Mouse (Mus musculus) right cerebral cortex, adult 18-20 months (tissue): ENCODE data around the gene Med23.

Source experiments
- DNase-seq: peaks from one replicate; pipeline ENCODE4 v3.0.0; 2022; ENCODE audit warnings: mixed read lengths

Med23 gene

DNA sequence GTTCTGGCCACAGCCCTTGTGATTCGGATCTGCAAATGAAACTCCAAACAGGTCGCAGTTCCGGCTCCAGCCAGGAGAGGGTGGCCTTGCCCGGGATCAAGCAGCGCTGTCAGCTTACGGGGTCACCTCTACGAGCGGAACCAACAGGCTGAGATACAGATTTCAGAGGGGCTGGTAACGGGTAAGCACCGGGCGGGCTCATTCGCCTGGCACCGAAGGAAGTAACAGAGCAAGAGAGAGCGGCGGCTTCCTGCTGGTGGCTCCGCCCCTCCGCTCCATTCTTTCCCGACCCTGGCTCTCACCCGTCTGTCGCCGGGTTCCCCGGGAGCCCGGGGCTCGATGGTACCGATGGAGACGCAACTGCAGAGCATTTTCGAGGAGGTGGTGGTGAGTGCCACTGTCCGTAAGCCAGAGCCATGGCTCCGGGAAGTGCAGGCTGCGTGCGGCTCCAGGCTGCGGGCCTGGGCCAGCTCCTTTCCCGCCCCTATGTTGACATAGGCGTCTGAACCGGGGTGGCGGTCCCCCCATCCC lies at the start of gene Med23:
TSS of gene Med23 (plus strand) at position 227 of the 531 bp plus-strand sequence.
- DNase-seq, result peak; percentile 98

DNA sequence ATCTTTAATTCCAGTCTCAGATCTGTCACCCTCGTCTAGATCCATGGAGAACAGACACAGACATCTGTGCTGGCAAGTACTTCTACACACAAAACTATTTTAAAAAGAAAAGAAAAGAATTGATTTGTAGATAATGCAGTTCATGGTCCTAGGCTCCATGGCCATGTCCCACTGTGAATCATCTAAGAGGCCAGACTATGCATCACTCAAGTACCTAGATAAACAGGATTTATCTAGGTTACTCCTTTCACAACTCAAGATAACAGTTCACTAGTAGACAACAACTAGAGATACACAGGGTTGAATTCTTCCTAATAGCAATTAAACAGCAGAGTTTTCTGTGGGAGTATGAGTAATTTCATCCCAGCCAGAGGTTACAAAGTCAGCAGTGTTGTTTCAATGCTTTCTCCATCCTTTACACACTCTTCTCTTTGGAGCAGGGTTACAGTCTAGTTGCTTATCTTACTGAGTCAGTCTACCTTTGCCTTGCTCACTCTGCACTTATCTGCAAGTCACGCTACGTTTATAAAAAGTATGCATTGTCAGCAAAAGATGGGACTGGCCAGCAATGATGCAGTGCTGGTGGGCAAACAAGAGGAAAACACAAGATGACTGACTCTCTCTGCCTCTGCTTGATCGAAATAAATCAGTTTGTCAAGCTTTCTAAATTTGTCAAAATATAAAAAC lies 47.7 kb upstream of the Med23 start:
- DNase-seq, result no peak

DNA sequence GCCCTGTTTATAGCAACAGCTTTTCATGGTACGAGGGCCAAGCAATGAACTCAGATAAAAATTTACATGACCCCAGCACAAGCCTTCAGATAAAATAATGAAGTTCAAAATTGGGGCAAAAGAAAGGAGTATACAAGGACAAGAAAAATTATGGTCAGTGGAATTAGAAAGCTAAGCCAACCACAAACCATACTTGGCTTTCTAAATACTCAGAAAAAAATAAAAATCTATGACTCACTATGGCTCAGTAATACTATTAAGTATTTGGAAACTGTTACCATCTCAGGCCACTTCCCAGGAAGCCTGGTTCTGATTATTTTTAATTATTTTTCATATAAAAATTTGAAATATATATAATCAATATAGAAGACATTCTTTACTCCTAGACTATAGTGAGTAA lies 46.9 kb upstream of the Med23 start:
- no peak for DNase-seq

DNA sequence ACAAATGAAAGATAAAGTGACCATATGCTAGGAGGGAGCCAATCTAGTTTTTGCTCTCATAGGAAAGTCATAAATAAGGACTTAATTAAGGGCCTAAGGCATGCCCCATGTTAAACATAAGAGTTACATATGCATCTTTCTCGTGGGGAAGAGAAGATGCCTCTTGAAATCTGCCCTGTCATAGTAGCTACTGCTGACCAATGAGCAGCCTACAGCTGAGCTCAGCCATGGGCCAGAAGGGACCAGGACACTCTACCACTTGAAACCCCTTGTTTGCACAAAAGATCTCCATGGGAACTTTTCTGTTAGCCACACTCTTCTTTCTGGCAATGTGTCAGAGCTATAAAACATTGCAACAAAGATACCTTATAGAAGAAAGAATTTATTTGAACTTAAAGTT lies 46.5 kb upstream of the Med23 start:
- no peak for DNase-seq

DNA sequence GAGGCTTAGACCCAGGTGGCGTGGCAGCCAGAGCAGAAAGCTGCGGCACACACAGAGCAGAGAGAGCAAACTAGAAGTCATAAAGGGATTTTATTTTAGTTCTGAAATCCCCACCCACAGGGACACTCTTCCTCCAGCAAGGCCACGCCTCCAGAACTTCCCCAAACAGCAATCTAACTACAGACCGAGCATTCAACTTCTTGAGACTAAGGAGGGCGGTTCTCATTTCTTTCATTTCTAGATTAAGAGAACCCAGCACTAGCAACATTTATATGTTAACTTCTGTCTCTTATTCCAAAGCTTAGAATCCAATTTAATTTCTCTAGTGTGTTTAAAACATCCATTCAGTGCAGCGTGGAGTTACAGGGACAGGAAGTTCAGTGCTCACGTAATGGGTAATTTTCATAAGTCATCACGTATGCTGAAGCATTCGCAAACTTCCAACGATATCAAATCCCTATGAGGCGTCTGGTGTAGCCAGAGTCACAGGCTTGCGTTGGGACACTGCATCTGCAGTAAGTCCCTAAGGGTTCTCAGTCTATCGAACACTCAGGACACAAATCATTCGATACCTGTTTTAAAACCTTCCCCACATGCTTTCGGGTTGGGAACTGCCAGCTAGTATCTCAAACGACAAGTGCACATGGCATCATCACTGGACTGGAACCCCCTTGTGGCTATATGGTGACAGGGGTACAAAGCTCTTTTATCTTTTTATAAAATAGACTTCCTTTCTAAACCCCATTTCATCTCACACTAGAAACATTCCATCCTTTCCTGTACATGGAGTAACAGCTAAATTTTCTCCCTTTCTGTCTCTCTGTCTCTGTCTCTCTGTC lies 45.9 kb upstream of the Med23 start:
- DNase-seq, result no peak

DNA sequence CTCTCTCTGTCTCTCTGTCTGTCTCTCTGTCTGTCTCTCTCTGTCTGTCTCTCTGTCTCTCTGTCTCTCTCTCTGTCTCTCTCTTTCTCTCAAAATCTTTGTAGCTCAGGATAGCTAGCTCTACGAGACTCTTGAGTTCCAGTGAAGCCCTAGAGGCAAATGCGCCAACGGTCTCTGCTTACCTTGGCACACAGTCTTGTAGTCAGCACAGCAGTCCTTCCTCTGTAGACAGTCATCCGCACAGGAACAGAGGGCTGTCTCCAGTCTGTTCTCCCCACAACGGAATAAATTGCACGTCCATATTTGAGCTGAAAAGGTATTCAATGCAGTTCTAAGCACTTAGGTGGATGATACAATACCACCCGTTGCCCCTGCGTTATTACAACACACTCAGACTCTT lies 45.2 kb upstream of the Med23 start:
- no peak for DNase-seq

DNA sequence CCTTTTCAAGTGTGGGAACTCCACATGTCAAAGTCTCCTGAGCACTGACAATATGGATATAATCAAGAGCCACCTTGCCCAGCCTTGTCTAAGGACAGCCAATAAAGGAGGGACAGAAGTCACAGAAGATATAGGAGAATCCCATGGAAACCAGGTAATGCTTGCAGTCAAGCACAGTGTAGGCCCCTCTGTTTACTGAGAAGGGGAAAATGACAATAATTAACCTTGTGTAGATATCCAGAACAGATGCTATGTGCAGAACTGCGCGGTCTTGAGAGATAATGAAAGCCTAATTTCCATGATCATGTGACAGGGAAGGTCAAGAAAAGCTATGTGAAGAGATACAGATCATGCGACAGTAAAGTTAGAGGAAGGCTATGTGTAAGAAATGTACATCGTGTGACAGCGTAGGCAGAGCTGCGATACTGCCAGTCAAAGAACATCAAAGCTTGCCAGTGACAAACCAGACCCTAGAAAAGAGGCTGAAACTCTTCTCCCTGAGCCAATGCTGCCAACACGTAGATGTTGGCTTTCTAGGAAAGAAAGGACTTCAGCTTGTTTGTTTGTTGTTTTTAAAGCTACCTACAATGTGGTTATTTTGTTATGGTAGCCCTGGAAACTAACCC lies 44.2 kb upstream of the Med23 start:
- DNase-seq, result no peak

DNA sequence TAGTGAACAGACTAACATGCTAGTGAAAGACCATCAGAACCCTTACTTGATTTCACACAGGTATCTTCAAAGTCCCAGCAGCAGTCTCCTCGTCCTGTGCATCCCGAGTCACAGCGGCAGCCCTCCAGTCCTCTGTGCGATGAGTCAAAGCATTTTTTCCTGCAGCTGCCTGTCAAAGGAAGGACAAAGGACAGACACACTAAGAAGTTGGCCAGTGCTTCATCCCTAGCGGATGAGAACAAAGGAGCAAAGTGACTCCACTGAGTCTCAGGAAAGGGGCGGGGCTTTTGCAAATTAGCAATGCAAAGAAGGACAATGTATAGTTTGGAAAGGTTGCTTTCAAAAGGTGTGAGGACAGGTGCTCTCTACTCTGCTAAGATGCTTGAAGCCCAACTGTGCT lies 43.7 kb upstream of the Med23 start:
- DNase-seq, result no peak

DNA sequence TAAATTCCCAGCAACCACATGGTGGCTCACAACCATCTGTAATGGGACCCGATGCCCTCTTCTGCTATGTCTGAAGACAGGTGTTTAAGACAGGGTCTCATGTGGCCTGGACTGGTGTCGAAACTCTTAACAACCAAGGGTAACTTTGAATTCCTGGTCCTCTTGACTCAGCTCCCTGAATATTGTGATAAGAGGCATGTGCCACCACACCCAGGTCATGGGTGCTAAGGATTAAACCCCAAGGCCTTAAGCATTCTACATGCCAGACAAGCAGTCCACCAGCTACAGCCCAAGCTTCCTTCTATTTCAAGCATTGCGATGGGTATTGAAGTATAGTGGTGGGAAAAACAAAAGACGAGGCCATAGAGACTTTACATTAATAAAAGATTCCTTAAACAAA lies 41.6 kb upstream of the Med23 start:
- no peak for DNase-seq

DNA sequence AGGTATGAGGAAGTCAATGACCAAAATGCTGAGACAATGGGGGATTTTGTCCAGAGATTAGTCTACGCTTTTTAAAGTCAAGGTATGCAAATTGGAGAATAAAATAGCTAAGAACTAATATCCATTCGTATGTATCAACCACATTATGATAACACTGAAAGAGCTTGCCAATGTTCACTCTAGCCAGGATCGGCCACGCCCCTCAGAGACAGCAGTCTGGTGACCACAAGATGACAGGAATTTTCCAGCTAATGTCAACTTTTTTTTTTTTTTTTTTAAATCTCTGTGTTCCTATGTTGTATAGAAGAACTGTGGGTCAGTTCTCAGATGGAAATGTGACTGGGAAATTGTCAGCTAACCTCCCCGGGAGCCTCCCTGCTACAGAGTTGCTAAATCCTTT lies 39.3 kb upstream of the Med23 start:
- DNase-seq, result no peak

DNA sequence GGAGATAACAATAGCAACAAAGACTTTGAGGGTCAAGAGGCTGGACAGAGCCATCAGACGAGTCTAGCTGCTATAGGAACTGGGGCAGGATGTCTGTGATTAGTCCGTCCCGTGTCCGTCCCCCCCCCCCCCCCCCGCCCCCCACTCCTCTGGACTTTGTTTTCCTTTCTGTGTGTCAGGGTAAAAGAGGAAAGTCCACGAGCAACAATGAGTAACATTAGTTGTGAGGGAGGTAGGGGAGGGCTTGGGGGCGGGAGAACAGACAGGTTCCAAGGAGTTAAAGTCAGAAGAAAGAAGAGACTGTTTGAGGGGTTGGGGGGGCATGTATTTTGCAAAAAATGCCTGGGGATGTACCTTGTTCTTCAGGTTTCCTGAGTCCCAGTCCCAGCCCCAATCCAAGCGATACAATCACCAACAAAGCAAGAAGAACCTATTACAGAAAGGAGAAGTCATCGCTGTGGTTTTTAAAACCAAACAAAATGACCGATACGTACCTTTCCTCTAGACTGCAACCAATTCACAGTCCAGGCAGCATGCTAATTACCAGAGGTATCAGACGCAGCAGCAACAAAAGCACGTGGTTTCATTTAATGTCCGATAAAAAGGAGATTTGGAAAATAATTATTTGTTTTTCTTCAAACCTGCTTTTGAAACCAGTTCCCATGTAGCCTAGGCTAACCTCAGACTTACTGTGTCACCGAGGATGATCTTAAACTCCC lies 38.2 kb upstream of the Med23 start:
- DNase-seq, result no peak

DNA sequence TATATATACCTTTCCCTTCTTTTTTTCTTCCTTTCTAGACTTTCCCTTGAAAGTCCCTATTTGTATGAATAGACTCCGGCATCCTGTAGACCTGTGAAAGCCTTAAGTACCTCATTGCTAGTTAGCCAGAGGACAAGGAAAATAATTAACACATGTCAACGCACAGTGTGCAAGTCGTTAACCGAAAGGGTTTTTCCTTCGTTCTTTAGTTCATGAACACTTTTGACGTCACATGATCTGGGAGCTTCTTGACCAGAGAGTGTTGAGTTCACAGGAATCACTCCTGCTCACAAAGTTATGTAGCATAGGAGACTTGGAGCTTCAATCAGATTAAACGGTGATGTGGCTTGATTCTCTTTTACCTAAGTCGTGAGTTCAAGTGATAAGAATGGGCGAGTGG lies 37.5 kb upstream of the Med23 start:
- no peak for DNase-seq

DNA sequence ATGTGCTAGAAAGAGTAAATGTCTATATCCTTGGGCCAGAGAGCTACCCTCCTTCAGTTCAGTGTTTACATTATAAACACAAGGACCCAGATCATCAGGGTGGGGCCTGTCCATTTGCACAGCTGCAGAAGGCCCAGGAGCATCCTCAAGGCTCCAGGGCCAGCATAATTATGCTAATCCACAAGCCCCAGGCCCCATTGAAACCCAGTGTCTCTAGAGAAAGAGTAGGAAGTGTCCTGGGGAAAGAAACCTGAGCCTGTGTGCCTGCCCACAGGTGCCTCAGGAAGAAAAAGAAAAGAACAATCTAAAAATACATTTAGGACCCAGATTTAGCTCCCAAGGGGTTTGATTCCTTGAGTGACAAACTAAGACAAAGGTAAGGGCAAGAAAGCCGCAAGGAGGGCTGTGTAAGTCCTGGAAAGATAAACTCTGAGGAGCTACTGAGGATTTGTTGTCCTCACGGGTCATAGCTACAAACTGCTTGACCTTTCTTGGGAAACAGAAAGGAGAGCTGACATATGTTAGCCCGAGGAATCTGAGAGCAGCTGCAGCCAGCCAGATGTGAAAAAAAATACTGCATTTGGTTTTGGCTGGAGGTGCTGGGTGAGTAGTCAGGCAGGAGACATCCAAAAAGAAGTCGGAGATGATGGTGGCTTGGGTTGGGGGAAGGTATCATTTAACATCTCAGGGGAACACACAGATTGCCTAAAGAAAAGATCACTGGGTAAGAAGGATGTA lies 35.0 kb upstream of the Med23 start:
- no peak for DNase-seq

DNA sequence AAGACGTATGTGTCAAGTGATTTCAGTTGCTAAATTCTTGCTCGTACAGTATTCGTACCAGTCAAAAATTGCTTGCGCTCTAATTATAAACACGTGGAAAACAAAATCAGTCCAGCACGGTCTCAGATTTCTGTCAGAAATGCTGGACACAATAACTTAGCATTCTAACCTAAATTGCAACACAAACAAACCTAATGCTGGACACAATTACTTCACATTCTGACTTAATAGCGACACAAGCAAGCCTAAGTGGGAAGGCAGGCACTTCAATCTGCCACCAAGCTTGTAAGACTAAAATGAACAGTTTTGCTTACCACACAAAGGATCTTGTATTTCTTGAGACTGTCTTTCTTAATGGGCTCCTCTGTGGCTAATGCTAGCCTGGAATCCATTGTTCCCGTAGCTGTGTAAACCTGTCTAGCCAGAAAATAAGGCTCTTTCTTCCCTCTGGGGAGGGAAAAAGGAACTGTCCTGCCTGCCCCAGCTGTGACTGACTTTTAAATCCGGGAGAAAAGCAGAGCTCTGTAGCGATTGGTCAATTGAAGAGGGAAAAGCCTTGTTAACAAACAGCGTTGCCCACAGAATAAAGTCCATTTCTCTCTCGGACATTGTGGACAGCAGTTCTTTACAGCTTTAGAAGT lies 34.0 kb upstream of the Med23 start:
- DNase-seq, result no peak

DNA sequence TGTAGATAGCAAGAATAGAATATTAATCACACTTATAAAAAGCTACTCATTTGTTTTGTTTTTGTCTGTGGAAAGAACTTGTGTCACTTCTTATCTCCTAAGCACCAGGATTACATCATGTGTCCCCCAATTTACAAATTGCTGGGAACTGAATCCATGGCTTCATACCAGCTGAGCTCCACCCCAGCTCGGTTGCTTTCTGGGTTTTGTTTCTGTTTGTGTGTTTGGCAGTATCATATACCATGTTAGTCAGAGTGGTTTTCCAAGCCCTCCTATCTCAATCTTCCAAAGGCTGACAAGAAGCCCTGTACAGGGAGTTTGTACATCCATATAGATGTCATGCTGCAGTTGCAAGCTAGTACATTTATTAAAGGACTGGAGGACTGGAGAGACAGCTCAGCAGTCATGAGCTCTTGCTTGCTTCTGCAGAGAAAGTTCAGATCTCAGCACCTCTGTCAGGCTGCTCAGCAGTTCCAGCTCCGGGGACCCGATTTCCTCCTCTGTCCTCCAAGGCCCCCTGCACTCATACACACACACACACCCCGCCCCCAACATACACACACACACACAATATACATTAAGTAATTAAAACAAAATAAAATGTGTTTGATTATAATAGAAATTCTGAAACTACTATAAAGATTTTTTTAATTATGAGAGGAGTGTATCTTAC lies 33.3 kb upstream of the Med23 start:
- no peak for DNase-seq

DNA sequence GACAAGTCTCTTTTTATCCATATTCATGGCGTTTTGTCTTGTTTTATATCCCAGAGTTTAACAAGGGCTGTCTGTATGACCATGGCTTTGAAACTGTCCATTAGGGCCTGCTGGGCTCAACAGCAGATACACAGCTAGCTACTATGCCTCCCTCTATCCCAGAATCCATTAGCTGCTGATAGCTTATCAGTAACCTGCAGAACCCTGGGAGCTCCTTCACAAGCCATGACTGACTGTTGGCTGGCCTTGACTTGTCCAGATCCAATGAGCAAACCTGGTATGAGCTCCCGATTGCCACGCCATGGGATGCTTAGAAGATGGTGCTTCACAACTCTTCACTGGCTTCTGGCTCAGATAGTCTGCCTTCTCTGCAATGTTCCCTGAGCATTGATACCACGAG lies 29.0 kb upstream of the Med23 start:
- DNase-seq, result no peak

DNA sequence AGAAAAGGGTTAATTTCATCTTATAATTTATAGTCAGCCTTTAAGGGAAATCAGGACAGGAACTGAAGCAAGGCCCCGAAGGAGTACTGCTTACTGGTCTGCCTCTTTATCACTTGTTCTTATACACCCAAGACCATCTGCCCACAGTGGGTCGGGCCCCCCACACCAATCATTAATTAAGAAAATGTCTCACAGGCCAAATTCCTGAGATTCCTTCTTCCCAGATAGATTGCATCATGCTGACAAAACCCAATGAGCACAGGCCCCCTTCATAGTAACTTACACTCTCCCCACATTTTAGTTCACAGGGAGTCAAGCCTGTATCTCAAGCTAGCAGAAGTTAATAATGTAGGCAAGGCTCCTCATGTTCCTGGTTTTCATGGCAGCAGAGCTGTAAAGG lies 27.8 kb upstream of the Med23 start:
- DNase-seq, result no peak

DNA sequence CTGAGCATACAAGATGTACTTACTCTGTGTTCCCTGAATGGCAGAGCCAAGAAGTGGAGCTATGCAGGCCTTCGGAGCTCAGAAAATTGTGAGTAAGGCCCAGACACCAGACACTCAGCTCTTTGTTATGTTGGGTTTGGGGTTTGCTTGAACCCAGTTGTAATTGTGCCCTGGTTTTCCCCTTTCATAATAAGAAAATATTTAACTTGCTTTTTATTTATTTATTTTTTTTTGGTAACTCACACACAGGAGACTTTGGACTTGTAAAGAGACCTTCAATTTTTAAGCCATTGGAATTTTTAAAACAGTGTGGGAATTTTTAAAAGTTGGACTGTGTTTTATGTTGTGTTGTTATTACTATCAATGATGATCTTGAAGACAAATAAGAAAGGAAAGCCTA lies 27.1 kb upstream of the Med23 start, which contains the start of gene Enpp3:
TSS of gene Enpp3 (minus strand) at position 148 of the 400 bp plus-strand sequence.
- no peak for DNase-seq

DNA sequence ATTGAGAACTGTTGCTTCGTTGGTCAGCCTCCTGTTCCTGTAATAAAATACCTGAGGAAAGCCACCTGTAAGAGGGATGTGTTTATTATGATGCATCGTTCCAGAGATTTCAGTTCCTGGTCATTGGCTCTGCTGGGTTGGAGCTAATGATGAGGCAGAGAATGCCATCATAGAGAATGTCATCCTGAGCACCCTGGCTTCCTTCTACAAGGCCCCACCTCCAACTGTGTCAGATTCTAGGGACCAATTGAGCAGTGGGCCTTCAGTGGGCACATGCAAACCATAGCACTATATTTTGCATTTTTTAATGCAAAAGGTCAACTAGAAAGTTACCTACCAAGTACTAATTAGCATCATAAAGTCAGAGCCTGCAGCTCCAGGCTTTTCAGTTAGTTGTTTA lies 6.6 kb upstream of the Med23 start:
- no peak for DNase-seq

DNA sequence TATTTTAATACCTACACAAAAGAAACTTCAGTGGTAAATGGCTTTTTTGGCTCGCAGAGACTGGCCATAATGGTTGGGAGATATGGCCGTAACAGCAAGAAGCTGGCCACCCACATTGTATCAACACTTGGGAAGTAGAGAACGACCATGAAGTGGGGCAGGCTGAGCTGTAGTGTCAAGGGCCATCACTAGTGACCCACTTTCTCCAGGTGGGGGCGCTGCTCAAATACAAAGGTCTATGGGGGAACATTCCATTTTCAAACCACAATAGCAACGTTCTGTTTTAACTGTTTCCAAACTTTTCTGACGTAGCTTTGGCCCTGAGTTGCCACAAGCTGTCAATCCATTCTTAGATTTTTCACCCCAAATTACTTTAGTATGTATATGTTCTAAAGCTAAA lies 5.4 kb upstream of the Med23 start:
- DNase-seq, result no peak

DNA sequence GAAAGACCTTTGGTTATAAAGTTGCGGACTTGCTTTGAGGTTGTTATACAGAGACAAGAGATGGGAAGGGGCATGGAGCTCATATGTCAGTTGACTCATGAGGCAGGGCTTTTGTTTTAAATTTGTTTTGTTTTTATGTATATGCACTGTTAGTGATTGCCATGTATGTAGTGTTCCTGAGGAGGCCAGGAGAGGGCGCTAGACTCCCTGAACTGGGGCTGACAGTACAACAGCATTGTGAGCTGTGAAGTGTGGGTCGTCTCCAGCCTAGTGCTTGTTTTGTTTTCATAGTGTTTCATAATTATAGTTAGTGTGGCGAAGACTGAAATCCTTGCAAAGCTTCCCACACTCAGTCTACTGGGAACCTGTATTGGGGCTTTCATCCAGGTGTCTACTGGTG lies 3.8 kb downstream of the Med23 start:
- DNase-seq, result no peak
